Comparison of ENCODE assay signal across 8 mouse cellular contexts in genomic region chr6:93065917-93066552, GRCm38 (mm10).
A peak's percentile ranks its signal among the peaks of the same experiment; 100 is the strongest.
DNase-seq lines count a peak whose midpoint lies in the region; ATAC-seq and TF ChIP-seq lines count a peak whose summit lies in the region.

No protein-coding gene starts in this region.

- no peaks in the 10 kb centered on the region for H3K79me2 ChIP-seq in heart, adult 2 months (replicated peaks; ENCODE audit: control insufficient read depth, insufficient read depth, low read length)

- 16% methylated on average over 12 of the region's 12 CpGs for WGBS in heart, adult 2 months
- 38% methylated on average over 12 of the region's 12 CpGs for WGBS in liver, embryonic 12.5 days (ENCODE audit: insufficient replicate concordance)
- 57% methylated on average over 12 of the region's 12 CpGs for WGBS in stomach, embryonic 16.5 days

- DNase-seq in left cerebral cortex, postnatal 10 days (ENCODE audit: extremely low spot score in 1 of 2, low spot score in 2 of 2): peak; percentile 9 to 72
- no peak for DNase-seq in left cerebral cortex, adult 11 months (ENCODE audit: low spot score)
- peak; percentile 67 to 76 for DNase-seq in heart, adult 2 months
- peak; percentile 59 for DNase-seq in kidney, adult 11 months

- peaks cover 11% of the 10 kb centered on the region; the same call in 1 of the 2 replicates for H3K36me3 ChIP-seq in heart, adult 2 months (ENCODE audit: control insufficient read depth, insufficient read depth, low read length)
- H3K36me3 ChIP-seq in liver, embryonic 12.5 days: no peaks in the 10 kb centered on the region
- no peaks in the 10 kb centered on the region for H3K36me3 ChIP-seq in stomach, embryonic 16.5 days (ENCODE audit: control insufficient read depth, insufficient read depth, low read length)

- H3K9ac ChIP-seq in heart, adult 2 months (ENCODE audit: low read depth, low read length): peak overlapping the region; percentile 50
- no peak overlapping the region for H3K9ac ChIP-seq in liver, embryonic 12.5 days
- no peak overlapping the region for H3K9ac ChIP-seq in stomach, embryonic 16.5 days (ENCODE audit: low read length)

- peaks cover 4% of the 10 kb centered on the region for H3K4me1 ChIP-seq in cortical plate, adult 2 months (ENCODE audit: control insufficient read depth, insufficient read depth, low read length)
- H3K4me1 ChIP-seq in heart, adult 2 months (ENCODE audit: control insufficient read depth, insufficient read depth, low read length): peaks cover 8% of the 10 kb centered on the region
- H3K4me1 ChIP-seq in liver, embryonic 12.5 days: no peaks in the 10 kb centered on the region
- 0 out of 2 replicates have a peak, but pooled peaks cover 6% of the 10 kb centered on the region for H3K4me1 ChIP-seq in stomach, embryonic 16.5 days (ENCODE audit: control insufficient read depth, insufficient read depth, low read length)

- H3K27me3 ChIP-seq in heart, adult 2 months (ENCODE audit: control insufficient read depth, insufficient read depth, low read length): no peaks in the 10 kb centered on the region
- no peaks in the 10 kb centered on the region for H3K27me3 ChIP-seq in liver, embryonic 12.5 days (replicated peaks)
- no peaks in the 10 kb centered on the region for H3K27me3 ChIP-seq in stomach, embryonic 16.5 days (ENCODE audit: control insufficient read depth, insufficient read depth, low read length)

- no peak for TF ChIP-seq POLR2A in cortical plate, adult 2 months (IDR thresholded peaks at IDR 0.05; ENCODE audit: extremely low read depth, insufficient read depth, low read length)
- TF ChIP-seq POLR2A in heart, adult 2 months (IDR thresholded peaks at IDR 0.05; ENCODE audit: insufficient read depth, low read depth, low read length): peak; percentile 65; the same call in 1 of the 2 replicates

- H3K27ac ChIP-seq in cortical plate, adult 2 months (ENCODE audit: insufficient read depth, low read length): no peak overlapping the region
- peak overlapping the region; percentile 82 for H3K27ac ChIP-seq in heart, adult 2 months
- H3K27ac ChIP-seq in liver, embryonic 12.5 days: no peak overlapping the region
- H3K27ac ChIP-seq in stomach, embryonic 16.5 days (ENCODE audit: low read length): peak overlapping the region; percentile 40

- no peak for ATAC-seq in liver, embryonic 12.5 days
- no peak for ATAC-seq in stomach, embryonic 16.5 days (ENCODE audit: insufficient read depth, low FRiP score)
- no peak for ATAC-seq in erythroblast, adult 5-6 weeks (replicated peaks; ENCODE audit: low FRiP score, poor library complexity, severe bottlenecking)

- 0 out of 2 replicates have a peak overlapping the region, but pooled peaks have one; percentile 4 for H3K4me2 ChIP-seq in liver, embryonic 12.5 days
- H3K4me2 ChIP-seq in stomach, embryonic 16.5 days (ENCODE audit: low read depth, low read length): peak overlapping the region; percentile 41

- no peak for TF ChIP-seq CTCF in cortical plate, adult 2 months (IDR thresholded peaks at IDR 0.05; ENCODE audit: extremely low read depth, insufficient read depth, low read length)
- no peak for TF ChIP-seq CTCF in heart, adult 2 months (IDR thresholded peaks at IDR 0.05)

- no peaks in the 10 kb centered on the region for H3K9me3 ChIP-seq in liver, embryonic 12.5 days (replicated peaks)
- H3K9me3 ChIP-seq in stomach, embryonic 16.5 days (replicated peaks; ENCODE audit: control insufficient read depth, low read length): no peaks in the 10 kb centered on the region

- intact Hi-C loops in left cerebral cortex, postnatal 10 days (cut with DNase I): no loop called here
- intact Hi-C loops in heart, adult 2 months (cut with DNase I): loop anchor here (1.0 to 10.0 kb wide), 4 partner anchors 86 to 281 kb away; partner anchors contain the start of gene Adamts9

- H3K4me3 ChIP-seq in cortical plate, adult 2 months (ENCODE audit: insufficient read depth, low read length): peak overlapping the region; percentile 18; the same call in 1 of the 2 replicates
- H3K4me3 ChIP-seq in heart, adult 2 months: peak overlapping the region; percentile 41
- H3K4me3 ChIP-seq in liver, embryonic 12.5 days: no peak overlapping the region
- no peak overlapping the region for H3K4me3 ChIP-seq in stomach, embryonic 16.5 days (replicated peaks; ENCODE audit: low read length)

- 0 out of 2 replicates have a peak, but pooled peaks have one; percentile 57 for TF ChIP-seq EP300 in heart, adult 2 months (IDR thresholded peaks at IDR 0.05; ENCODE audit: insufficient read depth, low read depth, low read length)

Comparison
In these comparisons a context has a peak if more than half of its experiments do, and no peak if none do; other contexts are left out.
1. H3K27ac ChIP-seq: peak in heart, adult 2 months (single experiment) and stomach, embryonic 16.5 days (single experiment); none in cortical plate, adult 2 months (single experiment) and liver, embryonic 12.5 days (single experiment).
2. H3K4me3 ChIP-seq: peak in cortical plate, adult 2 months (single experiment) and heart, adult 2 months (single experiment); none in liver, embryonic 12.5 days (single experiment) and stomach, embryonic 16.5 days (single experiment).